Mouse (Mus musculus): ENCODE results near the gene Pitpnb.

DNA sequence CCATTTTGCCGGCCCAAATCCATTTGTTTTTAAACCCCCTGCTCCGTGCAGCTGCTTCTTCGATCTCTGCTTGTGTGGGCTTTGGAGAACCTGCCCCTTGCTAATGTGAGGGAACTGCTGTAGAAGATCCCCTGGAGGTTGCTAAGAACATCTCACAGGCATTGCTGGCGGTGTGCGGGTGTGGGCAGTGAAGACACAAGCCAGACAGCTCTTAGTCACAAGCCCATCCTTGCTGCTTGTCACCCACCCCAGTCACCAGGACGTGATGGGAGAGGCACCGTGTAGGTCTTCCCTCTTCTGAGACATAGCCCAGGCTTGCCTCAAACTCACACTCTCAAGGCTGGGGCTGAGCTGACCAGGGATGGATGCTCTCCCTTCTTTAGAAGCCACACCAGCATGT is 106.6 kb downstream of the Pitpnb start:
- TF ChIP-seq POLR2A (IDR thresholded peaks at IDR 0.05; ENCODE audit: borderline replicate concordance, low read depth, low read length) (no peak), CTCF (IDR thresholded peaks at IDR 0.05; ENCODE audit: low read depth, low read length) (no peak)
